Mouse (Mus musculus): ENCODE measurements around the gene Siva1.
A peak's percentile ranks its signal among the peaks of the same experiment; 100 is the strongest.

Gene Siva1

GRCm38 (mm10) chr12:112677076-112677475, 32.6 kb downstream of the Siva1 start:
- DNase-seq (ENCODE audit: low read depth in 1 of 2, low spot score in 2 of 2), result no peak

DNA sequence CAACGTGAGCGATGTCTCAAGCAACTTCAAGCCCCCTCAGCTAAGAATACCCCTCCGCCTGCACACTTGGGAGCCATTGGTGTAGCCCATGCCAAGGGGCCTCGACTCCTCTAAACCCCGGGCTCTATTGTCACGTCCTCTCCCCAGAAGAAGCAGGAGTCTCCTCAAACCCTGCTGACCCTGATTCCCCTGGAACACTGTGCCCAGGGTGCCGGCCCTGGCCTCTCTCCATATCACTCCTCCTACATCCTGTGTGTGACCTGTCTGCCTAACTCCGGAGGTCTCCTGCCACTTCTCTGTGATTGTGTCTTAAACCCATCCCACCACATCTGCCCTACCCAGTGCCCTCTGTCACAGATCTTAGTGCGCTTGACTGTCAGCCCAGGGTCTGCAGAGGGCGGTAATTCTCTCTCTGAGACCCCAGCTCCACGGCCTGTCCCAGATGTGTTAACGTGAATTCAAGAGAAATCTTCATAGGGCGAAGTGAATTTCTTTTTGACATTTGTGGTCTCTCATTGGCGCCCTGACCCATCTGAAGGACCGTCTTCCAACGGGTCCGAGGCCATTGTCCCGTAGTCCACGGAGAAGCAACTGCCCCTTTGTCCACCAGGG, 33.6 kb downstream of the Siva1 start:
- no peak for DNase-seq (ENCODE audit: low read depth in 1 of 2, low spot score in 2 of 2)

- peak in 1 of 2 experiments; percentile 25 for DNase-seq (ENCODE audit: low read depth in 1 of 2, low spot score in 2 of 2)
Measured at GRCm38 (mm10) chr12:112678555-112679026, 34.1 kb downstream of the Siva1 start, which contains the start of gene Zbtb42. TSS of gene Zbtb42 (plus strand) at chr12:112678828.

DNA sequence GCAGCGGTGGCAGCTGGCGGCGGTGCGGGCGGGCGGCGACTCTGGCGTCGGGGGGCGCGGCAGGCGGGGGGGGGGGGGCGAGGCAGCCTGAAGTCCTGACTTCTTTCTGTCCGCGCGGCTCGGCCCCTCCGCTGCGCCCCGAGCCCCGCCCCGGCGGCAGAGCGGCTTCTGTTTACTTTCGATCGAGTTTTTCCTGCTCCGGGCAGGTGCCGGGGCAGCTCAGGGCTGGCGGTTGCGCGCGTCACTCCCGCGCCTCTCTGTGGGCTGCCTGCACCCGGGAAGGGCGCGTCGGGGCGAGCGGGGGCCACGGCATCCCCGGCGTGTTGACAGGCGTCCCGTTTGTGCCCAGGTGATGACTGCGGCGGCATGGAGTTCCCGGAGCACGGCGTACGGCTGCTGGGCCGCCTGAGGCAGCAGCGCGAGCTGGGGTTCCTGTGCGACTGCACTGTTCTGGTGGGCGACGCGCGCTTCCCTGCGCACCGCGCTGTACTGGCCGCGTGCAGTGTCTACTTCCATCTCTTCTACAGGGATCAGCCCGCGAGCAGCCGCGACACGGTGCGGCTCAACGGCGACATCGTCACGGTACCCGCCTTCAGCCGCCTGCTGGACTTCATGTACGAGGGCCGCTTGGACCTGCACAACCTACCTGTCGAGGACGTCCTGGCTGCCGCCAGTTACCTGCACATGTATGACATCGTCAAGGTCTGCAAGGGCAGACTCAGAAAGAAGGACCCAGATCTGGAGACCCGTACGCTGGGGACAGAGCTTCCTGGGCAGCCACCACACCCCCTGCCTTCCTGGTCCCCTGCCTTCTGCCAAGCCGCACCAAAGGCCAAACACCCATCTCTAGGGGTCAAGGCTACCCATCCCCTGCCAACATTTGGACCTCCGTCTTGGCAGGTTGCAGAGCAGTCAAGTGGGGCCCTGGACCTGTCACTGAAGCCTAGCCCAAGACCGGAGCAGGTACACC, 34.8 kb downstream of the Siva1 start:
- no peak for DNase-seq (ENCODE audit: low read depth in 1 of 2, low spot score in 2 of 2)

DNA sequence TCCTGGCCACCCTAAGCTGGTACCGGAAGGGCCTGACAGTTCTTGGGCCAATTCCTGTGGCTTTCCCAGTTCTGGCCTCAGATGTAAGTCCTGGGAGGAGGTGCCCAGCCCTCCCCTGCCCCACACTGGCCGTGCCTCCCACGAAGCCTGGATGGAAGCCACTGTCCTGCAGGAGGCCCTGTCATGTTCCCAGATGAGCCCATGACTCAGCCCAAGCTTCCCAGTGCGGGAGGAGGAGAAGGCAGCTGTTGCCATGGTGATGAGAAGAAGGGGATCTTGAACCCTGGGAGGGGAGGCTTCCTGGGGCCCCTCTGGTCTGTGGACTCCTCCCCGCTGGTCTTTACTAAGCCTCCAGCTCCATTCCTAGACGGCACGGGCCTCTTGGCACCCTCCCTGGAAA, 38.9 kb downstream of the Siva1 start:
- no peak for DNase-seq (ENCODE audit: low read depth in 1 of 2, low spot score in 2 of 2)

DNA sequence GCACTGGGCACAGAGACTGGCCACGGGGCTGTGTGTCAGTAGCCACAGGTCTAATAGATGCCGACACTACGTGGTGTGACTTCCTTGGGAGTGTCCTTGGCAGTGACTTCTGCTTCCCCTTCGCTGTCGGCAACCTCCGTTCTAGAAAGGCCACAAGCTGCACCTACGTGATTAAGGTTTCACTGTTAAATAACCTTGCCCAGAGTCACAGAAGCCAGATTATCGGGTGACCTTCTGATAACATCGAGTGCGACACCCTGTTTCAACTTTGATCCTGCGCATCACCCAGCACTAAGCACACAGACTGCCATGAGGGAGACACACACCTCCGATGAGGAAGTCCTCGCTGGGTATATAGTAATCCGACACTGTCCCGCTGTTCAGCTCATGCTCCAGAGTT, 44.0 kb downstream of the Siva1 start:
- peak; percentile 44 to 66 for DNase-seq (ENCODE audit: low read depth in 1 of 2, low spot score in 2 of 2)

DNA sequence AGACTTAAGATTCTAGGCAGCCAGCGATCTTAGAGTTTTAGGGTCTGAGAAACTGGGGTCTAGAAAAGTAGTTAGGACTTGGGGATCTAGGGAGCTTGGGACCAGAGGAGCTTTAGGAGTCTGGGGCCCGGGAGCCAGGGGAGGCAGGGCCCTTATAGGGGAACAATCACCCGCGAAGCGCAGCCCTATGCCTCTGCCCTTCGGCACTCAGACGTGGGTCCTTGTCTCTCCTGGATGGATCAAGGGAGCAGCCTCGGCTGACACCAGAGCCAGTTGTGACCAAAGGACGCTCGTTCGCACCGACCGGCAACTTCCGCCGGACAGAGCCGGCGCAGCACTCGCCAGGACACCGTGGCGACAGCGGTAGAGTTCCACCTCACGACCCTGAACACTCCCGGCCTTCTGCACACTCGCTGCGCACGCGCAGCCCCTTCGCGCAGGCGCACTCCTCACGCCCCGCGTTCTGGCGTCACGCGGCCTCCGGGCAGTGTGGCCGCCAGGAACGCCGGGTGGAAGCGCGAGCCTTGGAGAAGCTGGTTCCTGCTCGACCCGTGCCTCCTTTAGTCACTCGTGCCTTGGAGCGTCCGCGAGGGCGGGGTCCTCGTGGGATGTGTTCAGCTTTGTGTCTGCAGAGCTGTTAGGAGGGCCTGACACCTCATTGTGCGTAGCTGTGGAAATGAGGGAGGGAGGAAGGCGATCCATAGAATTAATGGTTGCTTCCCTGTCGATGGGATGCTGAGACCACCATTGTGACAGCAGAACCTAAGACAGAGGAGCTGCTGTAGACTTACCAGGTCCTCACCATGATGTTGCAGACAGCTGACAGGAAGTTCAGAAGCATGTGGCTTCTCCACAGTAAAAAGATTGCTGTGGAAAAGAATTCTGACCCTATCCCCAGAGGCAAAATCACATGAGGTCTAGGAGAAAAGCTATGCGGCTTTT, 49.0 kb downstream of the Siva1 start:
- DNase-seq (ENCODE audit: low read depth in 1 of 2, low spot score in 2 of 2), result peak; percentile 85 to 90

DNA sequence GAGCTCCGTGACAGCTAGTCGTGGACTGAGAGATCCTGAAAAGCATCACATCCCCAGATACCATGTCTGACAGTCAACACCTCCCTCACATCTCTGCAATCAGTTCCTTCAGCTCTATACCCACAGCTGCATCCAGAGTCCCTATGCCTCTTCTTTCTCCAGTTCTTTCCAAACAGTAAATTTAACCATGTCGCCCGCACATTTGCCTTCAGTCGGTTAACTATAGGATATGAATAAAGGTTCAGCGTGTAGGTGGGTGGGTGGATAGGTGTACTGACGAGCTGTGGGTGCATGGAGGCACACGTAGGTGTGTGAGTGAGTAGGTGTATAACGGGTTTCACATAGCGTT, 49.6 kb downstream of the Siva1 start:
- DNase-seq (ENCODE audit: low read depth in 1 of 2, low spot score in 2 of 2), result no peak

DNA sequence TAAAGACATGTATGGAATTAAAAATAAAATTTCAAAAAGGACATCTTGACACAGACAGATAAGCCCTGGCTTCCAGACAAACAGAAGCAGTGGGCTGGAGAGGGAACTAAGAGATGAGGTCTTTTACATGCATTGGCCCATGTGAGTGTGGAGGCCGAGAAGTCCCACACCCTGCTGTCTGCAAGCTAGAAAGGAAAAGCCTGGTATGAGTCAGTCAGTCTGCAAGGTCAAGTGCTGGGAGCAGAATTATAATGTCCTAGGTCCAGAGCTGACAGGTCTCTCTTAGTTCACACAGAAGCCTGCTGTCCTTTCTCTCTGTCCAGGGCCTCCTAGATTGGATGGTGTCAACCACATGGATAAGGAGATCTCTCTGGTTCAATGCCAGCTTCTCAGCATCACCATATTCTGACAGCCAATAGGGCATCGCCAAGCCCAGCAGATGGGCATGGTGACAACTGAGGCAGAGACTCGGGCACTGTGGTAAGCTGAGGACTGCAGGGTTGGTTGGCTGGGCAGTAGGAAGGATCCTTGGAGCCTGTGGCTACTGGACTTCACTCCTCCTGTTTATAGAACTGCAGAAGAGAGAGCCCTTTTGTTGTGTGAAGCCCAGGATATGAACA, 52.4 kb downstream of the Siva1 start:
- no peak for DNase-seq (ENCODE audit: low read depth in 1 of 2, low spot score in 2 of 2)

Data from monocyte, adult 2 months (primary cell).